Mouse (Mus musculus): ENCODE results near the gene Fkbp6.
A peak's percentile ranks its signal among the peaks of the same experiment; 100 is the strongest.
"Not testable (repeated sequence)": the region's sequence is repeated elsewhere in the genome, so short reads cannot be mapped to it uniquely, and the experiment has no call there.

Gene Fkbp6

DNA sequence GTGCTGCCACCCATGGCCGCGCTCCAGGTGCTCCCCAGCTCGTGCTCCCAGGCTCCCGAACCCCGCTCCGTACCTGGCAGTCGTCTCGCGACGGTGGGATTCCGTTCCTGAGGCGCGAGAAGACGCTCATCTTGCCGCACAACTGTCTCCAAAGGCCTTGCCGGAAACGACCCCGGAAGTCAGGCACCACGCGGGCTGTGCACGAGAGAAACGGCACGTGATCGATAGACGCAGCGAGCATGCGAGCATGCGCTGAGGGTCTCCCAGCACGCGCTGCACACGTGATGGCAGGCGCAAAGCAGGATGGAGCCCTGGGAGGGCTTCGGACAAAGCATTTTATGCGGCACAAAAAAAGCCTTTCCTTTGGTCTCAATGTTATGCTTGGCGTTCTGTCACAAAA lies at the start of gene Fkbp6:
Gene Fkbp6, minus strand, starts transcription at position 183 of the 400 bp plus-strand sequence.
- no peak for DNase-seq

- DNase-seq = no peak
Measured at GRCm38 (mm10) chr5:135399382-135399781, 49.5 kb upstream of the Fkbp6 start.

- no peak for DNase-seq
Measured at GRCm38 (mm10) chr5:135395826-135396225, 46.0 kb upstream of the Fkbp6 start.

DNA sequence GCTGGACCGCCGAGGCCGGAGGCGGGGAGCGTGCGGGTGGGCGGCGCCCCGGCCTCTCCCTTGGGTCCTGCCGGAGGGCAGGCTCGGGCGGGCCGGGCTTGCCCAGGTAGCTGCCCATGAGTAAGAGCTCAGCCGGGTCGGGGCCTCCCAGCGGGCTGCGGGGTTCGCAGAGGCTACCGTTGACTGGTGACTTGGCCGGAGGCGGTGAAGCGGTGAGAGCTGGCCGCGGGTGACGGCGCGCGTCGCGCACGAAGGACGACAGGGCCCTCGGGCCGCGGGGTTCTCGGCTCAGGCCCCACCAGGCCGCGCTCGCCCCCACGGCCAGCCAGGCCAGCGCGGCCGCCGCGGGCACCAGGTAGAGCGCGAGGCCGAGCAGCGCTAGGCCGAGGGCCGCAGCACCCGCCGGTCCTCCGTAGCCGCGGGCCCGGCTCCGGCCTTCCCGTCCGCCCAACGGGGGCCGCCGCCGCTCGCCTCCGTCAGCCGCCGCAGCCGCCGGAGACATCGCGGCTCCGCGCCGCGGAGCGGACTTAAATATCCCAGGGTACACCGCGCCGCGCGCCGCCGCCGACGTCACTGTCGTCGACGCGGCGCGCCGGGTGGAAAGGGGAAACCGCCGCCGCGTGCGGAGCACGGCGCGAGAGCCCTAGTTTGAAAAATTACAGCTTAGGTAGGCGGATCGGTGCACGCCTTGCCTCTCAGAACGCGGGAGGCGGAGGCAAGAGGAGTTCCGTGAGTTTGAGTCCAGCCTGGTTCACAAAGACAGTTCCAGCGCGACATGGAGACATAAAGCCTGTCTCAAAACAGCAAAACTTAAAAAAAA lies 44.4 kb upstream of the Fkbp6 start, which contains the start of gene Pom121:
Gene Pom121, minus strand, starts transcription at position 543 of the 820 bp plus-strand sequence.
- DNase-seq = peak; percentile 74

DNA sequence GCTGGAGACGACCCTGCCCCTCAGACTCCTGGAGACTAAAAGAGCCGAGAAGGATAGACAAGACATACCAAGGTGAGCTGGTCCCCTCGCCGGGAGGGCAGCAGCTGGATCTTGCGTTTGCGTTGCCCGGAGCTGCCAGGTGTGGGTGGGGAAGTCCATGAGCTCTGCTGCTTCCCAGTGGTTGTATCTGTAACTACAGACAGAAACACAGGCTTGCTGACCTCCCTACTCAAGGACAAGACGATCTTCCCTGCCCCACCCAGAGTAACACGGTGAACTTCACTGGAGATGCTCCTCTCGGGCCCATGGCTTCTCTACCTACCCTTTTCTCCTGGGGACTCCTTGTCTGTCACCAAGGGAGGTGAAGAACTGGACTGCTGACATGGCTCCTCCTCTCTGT lies 33.9 kb upstream of the Fkbp6 start:
- no peak for DNase-seq

DNA sequence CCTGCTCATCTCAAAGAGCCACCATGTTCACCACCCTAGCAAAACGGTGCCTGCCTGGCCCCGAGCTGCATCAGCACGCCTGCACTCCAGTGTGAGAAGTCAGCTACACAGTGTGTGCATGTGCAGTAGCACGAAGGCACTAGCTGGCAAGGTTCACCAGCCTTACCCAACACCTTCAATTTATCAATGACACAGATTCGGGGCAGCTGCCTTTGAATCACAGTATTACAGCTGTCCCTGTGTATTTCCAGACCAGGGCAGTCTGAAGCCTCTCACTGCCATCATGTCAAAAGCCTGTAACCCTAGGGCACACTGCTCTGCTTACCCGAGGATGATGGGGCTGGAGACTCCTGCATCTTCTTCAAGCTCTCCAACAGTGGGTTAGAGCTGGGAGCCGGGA lies 32.9 kb upstream of the Fkbp6 start:
- DNase-seq = no peak

DNA sequence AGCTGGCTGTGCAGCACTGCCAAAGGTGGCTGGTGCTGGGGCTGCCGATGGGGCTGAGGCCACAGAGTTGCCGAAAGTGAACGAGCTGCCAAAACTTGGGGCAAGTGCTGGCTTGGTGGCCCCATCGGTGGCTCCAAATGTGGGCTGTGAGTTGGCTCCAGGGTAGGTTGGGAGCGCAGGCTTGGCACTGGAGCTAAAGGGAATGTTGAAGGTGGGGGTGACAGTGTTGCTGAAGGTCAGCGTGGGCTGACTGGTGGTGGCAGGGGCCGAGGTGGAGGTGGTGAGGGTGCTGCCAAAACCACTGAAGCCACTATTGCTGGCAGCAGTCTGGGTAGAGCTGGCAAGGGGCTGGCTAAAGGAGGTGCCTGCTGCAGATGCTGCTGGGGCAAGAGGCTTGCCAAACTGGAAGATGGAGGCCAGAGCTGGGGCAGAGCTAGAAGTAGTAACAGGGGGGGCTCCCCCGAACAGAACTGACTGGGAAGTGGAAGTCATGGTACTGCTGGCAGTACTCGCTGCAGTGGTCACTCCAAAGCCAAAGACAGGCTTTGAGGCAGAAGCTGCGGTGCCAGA lies 31.6 kb upstream of the Fkbp6 start:
- DNase-seq = no peak

DNA sequence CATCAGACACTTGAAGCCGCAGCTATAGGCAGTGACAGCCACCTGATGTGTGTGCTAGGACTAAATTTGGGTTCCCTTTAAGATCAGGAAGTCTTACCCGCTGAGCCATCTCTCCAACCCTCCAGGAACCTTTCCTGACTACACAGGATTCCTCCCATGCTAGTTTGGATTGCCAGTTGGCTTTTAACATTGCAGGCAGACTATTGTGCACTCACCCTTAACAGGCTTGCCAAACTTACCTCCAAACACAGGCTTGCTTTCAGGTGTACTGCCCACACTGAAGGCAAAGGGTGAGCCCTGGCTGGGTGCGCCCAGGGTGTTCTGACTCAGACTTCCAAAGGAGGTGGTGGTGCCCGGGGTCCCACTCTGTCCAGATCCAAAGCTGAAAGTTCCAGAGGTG lies 30.8 kb upstream of the Fkbp6 start:
- no peak for DNase-seq

DNA sequence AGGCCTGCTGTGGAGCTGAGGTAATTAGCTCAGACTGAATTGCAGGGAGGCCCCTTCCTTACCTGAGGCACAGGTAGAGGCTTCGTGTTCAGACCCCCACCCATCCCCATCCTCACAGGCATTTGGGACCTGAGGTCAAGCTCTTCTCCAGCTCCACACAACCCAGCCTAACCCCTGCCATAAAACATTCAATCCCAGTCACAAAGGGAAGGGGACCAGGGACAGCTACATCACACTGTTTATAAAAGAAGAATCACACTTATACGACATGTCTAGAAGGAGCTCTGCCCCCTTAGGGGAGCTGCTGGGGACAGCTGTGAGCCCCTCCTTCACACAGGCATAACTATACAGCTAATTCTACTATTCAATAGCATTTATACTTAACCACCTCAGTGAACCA lies 26.5 kb upstream of the Fkbp6 start:
- DNase-seq = no peak

DNA sequence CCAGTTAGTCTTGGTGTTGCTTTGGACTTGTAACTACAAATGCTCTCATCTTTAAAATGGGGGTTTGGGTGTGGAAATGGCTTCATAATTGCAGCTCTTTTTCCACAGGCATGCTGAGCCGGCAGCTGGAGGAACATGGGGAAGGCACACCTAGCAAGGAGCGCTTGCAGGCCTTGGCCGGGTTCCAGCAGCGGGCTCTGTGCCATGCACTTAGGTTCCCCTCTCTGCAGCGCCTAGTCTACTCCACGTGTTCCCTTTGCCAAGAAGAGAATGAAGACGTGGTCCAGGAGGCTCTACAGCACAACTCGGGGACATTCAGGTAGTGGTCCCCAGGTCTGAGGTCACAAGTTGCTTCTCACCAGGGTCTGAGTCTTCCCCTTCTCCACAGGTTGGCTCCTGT lies 25.3 kb upstream of the Fkbp6 start:
- no peak for DNase-seq

DNA sequence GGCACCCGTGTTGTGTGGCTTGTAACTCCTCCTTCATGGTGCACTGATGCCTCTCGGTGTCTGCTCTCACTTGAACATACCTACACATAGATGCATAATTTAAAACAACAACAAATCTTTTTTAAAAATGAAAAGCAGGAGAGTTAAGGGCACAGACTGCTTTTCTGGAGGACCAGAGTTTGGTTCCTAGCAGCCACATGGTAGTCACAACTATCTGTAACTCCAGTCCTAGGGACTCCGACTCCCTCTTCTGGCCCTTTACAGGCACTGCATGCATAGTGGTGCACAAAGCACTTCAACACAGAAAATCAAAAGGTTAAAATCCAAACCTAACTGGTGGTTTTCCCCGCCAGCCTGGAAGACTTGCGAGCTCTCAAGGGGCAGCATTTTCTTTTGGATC lies 23.8 kb upstream of the Fkbp6 start:
- DNase-seq = no peak

DNA sequence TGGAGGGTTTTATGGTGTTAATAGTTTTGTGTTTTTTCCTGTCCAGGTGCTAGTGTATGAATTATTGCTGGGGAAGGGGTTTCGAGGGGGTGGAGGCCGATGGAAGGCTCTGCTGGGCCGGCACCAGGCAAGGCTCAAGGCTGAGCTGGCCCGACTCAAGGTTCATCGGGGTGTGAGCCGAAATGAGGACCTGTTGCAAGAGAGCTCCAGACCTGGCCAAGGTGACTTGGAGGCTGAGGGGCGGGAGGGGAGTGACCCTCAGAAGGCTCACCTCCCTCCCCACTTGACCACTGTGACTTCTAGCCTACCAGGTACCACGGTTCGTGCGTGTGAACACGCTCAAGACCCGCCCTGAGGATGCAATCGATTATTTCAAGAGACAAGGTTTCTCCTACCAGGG lies 21.4 kb upstream of the Fkbp6 start:
- no peak for DNase-seq

GRCm38 (mm10) chr5:135369787-135370654 lies 20.2 kb upstream of the Fkbp6 start, which contains the start of gene Nsun5:
TSS of gene Nsun5 (plus strand) at chr5:135369953.
- peak; percentile 95 for DNase-seq

DNA sequence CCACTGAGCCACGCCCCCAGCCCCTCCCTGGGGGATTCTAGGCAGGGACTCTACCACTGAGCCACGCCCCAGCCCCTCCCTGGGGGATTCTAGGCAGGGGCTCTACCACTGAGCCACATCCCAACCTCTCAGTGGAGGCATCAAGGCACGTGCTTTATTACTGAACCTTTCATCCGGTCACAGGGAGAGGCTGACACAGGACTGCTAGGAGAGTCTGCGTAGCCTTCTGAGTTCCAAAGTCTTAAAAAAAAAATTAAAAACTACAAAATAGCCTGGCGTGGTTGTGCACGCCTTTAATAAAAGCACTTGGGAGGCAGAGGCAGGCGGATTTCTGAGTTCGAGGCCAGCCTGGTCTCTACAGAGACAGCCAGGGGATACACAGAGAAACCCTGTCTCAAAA lies 19.4 kb upstream of the Fkbp6 start:
- DNase-seq = not testable (repeated sequence)

- DNase-seq = no peak
Measured at GRCm38 (mm10) chr5:135368312-135368711, 18.5 kb upstream of the Fkbp6 start.

DNA sequence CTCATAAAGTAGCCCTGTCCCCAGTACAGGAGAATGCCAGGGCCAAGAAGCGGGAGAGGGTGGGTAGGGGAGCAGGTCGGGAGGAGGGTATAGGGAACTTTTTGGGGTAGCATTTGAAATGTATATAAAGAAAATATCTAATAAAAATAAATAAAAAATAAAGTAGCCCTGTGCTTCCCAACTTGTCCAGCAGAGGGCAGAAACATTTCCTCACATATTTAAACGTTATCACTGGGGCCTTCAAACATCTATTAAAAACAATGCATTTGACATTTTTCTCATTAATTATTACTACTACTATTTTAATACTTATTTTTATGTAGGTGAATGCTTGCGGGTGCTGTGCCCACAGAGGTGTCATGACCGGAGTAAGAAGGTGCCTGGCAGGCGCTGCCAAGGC lies 18.0 kb upstream of the Fkbp6 start:
- DNase-seq = no peak

- DNase-seq = no peak
Measured at GRCm38 (mm10) chr5:135363540-135363939, 13.7 kb upstream of the Fkbp6 start.

GRCm38 (mm10) chr5:135362572-135362971 lies 12.7 kb upstream of the Fkbp6 start:
- DNase-seq = no peak

GRCm38 (mm10) chr5:135359772-135360171 lies 9.9 kb upstream of the Fkbp6 start:
- DNase-seq = no peak

- no peak for DNase-seq
Measured at GRCm38 (mm10) chr5:135357556-135357955, 7.7 kb upstream of the Fkbp6 start.

- DNase-seq = no peak
Measured at GRCm38 (mm10) chr5:135356090-135356489, 6.2 kb upstream of the Fkbp6 start.

DNA sequence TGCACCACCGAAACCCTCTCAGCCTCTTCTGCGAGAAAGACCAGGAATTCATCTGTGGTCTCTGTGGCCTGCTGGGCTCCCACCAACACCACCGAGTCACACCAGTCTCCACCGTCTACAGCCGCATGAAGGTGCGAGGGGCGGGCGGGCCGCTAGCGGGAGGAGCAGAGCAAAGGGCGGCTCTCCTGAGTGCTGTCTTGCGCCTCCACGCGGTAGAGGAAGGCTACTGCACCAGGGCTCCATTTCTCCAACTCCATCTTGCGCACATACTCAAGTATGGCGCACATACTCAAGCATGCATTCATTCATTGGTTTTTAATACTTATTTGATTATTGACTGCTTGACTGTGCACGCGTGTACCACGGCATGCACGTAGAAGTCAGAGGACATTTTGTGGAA lies 3.7 kb upstream of the Fkbp6 start:
- no peak for DNase-seq

- DNase-seq = no peak
Measured at GRCm38 (mm10) chr5:135352995-135353394, 3.2 kb upstream of the Fkbp6 start, which contains the start of gene Trim50. TSS of gene Trim50 (plus strand) at chr5:135353295.

Measured in cerebellum, adult 8-10 months (tissue).